Mouse (Mus musculus) CD8-positive naive resting alpha-beta T cell, adult 2 months (primary cell): ENCODE data around the gene Tmem117.

Experiments used
- DNase-seq, 2 experiments: peaks; one replicate each; pipeline ENCODE4 v3.0.0; 2022; ENCODE audit warnings: low read depth in 2 of 2, low spot score in 2 of 2

The Tmem117 gene

DNA sequence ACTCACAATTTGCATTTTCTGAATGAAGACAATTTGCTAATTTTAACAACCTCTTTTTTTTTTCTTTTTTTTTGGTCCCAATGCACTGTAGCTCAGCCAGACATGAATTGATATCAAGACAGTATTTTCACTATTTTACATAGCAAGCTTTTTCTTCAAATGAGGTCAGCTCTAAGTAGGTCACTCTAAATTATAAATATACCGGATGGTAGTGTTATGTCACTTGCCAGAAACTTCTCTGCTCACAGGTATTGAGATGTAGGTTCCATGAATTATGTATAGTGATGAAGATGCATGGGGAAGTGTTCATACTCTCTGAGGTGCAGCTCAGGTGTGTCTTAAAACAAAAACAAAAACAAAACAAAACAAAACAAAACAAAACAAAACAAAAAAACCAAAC, 264.2 kb downstream of the Tmem117 start:
- no peak for DNase-seq

DNA sequence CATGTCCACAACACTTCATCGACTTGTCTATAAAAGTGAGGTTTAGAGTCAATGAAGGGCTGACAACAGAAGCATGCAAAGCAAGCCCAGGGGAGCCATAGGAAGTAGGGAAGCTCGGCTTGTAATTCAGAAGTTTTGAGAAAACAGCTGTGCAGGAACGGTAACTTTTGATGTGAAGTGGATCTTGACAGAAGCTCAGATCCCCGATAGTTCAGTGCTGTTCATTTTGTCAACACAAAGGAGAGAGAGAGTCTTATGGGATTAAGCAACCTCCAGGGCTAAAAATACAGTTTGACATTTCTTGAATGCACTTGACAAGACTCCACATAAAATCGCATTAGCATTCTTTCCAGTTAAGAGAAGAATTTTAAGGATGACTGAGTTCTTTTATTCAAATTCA, 265.1 kb downstream of the Tmem117 start:
- no peak for DNase-seq

DNA sequence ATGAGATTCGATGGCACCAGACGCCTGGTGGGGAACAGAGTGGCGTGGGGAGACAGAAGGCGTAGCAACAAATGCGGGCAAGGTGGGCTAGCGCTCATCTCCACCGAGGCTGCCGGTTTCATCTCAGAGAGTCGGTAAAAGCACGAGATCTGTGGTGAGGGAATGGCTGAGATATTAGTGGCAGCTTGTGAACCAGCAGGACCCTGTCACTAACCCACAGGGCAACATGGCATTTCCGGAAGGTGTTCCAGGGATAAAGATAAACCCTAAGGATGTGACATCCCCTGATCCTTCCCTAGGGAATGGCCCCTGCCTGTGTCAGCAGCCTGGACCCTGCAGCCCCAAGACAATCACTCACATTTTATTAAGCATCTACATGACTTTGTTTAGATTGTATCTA, 266.6 kb downstream of the Tmem117 start:
- no peak for DNase-seq

DNA sequence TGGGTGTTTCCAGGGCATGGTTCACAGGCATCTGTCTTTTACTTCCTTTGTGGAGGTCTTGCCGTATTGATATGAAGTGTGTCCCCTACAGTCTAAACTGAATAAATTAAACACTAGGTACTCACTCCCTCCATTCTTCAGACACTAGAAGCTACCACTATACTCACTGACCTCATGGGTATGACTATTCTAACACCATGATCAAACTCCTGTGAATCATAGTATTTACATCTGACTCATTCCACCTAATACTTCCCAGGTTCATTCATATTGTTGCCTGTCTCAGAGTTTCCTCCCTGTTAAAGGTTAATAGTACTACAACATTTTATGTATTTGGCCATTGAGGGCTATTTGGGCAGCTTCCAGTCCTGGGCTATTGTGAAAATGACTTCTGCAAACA, 274.2 kb downstream of the Tmem117 start:
- no peak for DNase-seq

DNA sequence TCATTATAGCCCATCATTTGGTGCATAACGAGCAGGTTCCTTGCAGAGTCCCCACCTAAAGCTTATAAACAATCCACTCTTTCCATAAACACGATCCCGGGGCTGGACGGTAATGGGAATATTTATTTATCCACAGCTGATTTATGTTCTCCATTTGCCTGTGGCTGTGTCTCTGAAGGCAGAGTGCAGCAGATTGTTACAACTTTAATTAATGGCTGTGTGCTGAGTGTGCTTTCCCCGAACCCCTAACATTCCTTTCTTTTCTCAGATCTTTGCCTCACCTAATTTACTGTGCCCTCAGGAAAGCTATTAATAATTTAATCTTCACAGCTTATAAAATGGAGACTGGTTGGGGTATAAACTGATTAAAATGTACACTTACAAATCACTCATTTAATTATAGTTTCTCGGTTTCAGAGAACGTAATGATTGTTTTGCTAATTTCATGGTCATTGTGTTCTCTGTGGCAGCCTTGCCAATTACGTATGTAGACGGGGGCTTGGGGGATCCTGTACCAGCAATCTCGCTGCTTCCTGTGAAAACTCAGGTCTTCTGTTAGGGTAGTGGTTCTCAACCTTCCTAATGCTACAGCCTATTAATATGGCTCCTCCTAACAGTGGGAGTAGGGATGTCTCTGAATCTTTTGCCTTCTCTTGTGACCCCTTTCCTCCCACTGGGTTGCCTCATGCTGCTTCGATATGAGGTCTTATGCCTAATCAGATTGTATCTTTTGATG, 275.8 kb downstream of the Tmem117 start:
- DNase-seq: no peak

DNA sequence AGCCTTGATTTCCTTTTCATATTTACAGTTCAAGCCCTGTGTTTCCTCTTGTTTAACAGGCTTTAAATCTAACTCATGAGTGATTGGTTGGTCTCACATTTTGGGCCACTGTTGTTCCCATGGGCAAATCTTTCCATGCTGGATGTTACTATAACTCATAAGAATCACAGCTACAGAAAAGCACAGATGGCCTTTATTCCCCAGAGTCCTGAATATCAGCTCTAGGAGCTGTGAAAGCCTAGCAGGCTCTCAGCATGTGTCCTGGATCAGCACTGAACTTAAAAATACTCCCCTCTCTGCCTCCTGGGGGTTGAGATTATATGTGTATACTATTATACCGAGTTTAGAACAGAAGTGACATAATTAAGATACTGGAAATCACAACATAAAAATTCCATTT, 292.6 kb downstream of the Tmem117 start:
- no peak for DNase-seq

DNA sequence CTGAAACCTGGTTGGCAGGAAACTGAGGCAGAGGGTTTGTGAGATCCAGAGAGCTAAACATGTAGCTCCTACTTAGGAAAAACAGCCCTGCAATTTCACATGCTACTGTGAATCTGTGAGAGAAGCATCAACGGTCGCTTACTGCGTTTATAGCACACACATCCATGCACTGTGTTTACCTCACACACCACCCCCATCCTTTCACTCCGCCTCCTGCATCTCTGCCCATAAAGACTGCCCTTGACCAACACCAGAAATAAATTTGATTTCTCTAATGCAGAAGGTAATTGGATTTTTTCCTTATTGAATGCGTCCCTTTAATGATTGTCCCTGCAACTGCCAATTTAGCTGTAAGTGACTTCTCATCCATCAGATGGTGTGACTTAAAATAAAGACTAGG, 299.0 kb downstream of the Tmem117 start:
- DNase-seq: no peak

DNA sequence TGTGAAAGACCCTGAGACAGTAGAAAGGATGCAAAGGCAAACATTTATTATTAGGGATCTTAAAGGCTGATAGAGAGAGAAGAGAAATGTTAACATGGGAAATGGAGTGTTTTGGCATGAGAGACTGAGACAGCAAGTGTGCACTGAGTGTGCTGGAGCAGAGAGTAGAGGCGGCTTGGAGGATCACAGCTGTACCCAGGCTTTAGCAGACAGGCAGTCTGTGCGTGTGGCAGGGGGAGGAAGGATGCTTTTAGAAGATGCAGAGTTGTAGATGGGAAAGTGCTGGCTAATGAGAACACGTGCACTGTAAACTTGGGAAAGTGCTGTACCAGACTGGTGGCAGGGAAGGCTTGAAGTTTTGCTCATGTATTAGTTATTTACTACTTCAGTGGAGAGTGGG, 301.7 kb downstream of the Tmem117 start:
- DNase-seq: no peak

DNA sequence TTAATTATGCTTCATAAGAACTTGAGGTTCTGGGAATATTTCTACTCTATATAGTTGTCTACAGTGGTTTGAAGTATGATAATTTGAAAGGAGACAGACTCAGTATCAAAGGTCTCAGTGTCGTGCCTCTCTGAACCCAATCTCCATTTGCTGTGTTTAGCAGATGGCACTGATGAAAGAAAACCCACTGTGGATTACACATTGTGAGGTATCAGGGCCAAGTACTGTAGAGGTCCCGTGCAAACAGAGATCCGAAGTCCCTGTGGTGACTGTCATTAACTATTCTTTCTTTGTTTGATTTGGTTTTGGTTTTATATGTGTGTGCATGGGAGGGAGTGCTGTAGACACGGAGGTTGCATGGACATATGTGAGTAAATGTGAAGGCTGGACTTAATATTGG, 304.0 kb downstream of the Tmem117 start:
- DNase-seq: no peak

DNA sequence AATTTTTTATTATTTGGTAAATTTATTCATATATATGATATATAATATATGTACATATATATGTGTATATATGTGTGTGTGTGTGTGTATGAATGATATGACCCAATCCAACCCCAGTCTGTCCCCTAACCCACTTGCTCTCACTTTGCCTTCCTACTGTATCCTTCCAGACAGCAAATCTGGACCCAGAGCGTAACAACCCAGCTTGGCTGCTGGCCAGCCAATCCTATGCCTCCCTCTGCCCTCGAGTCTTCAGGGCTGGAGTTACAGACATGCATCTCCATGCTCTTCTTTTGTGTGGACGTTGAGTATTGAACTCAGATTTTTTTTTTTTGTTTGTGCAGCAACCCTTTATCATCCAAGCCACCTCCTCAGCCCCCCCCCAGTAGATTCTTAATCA, 304.4 kb downstream of the Tmem117 start:
- DNase-seq: no peak

DNA sequence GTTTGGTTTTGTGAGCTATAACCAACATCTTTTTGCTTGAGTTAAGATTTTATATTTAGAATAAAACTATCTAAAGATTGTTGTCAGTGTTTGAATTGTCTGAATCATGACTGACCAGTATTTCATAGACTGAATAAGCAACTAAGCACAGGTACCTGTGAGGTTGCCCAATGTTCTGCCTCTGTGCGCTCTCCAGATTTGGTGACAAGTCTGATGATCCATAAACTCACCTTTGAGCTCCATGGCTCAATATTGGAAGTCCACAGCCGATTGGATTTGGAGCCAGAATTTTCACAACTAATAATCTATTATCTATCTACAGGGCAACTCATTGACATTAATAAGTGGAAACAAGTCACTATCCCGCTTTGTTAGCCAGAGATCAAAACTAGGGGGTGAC, 312.9 kb downstream of the Tmem117 start:
- DNase-seq: no peak

DNA sequence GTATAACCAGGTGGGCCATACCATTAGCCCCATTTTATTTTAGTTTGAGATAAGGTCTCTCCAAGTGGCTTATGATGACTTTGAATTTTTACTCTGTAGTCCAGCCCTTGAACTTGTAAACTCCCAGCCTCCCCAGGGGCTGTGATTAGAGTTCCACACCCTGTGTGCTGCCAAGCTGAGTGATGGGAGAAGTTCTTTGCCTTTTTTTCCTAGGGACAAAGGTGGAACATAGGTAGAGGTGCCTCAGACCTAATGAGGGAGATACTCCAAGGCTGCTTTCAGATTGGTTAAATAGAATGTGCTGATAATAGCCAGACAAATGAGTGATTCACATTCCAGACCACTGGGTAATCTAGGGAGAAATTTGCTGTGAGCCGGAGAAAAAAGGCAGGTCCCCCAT, 313.4 kb downstream of the Tmem117 start:
- no peak for DNase-seq

DNA sequence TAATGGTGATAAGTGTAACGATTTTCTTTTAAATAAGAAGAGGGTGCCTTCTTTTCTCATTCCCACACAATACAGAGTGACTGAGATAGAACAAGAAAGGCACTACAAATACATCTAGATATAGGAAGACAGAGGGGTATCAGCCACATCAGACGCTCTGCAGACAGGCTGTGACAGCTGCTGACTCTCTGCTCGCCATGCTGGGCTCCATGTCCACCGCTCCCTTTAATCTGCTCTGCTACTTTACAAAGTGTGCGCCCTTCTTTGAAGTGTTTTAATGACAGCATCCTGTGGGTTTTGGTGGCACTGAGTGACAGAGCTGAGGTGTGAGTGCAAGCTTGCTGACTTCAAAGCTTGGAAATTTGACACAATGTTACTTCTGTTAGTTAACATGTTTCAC, 314.9 kb downstream of the Tmem117 start:
- no peak for DNase-seq

DNA sequence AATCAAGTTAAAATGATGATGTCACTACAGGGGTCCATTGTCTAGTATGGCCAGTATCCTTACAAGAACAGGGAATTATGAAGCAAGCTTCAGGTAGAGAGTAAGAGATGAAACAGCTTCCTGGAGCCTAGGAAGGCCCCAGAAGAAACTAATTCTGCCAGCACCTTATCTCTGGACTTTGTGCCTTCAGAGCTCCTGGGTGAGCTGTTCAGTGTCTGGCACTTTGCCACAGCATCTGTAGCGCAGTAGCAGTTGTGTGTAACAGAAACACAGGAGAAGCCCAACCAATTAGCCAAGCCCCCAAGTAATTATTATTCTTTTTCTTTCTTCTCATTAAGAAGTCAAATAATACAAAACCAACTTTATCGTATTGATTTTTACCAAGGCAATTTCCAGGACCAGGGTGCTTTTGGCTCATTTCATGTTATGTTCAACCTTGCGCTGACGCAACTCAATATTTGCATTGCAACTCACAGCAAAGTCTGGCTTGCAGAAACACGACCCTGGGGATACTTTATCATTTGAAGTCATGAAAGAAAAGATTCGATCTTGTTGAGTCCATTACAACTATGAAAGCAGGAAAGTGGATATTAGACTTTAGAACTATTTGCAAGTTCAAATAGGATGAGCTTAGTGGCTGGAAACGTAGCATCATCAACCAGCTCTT, 322.5 kb downstream of the Tmem117 start:
- DNase-seq: no peak

DNA sequence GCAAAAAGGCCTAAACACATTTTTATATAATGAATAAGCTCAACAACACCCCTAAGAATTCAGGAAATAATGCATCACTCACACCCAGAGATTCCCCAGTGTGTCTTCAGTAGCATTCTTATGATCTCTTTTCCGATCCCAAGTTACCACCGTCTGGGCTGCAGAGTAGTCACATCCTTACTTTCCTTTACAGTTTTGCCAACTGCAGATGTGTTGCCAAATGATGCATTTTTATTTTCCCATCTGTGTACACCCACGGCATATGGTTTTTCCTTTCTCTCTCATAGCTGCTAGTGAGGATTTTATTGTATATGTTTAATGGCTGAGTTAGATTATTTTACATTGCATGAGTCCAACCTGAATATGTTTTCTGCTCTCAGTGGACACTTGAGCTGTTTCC, 327.7 kb downstream of the Tmem117 start:
- DNase-seq: no peak

DNA sequence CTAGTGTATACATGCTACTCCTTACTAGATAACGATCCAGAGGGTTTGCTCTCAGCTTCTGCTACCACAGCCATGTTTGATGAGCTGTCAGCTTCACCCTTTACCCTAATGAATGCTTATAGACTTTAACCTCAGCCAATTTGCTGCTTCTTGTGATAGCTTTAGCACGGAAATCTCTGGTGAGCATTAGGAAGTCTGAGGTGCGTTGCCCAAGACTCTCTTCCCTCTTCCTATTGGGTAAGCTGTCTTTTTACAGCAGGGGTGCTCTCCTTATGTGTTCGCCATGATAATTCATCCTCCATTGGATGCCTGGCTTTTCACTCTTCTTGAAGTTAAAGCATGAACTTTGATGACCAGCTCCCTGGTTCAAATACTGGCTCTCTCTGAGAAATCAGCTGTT, 328.2 kb downstream of the Tmem117 start:
- no peak for DNase-seq

DNA sequence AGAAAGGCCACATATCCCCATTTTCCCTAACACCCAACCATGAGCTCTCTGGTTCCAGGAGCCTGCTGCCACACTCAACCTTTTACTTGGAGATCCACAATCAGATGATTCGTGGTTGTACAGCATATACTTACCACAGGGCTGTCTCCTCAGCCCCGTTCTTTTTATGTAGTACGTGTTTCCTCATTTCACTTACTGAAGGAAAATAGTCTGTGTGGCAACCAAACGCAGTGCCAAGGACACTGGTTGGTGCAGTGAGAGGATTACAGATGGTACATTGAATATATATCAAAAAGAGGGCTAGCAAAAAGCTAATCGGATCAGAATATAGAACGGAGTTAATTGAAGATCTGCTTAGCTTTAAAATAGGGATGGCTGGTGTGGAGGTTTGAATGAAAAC, 338.0 kb downstream of the Tmem117 start:
- no peak for DNase-seq

DNA sequence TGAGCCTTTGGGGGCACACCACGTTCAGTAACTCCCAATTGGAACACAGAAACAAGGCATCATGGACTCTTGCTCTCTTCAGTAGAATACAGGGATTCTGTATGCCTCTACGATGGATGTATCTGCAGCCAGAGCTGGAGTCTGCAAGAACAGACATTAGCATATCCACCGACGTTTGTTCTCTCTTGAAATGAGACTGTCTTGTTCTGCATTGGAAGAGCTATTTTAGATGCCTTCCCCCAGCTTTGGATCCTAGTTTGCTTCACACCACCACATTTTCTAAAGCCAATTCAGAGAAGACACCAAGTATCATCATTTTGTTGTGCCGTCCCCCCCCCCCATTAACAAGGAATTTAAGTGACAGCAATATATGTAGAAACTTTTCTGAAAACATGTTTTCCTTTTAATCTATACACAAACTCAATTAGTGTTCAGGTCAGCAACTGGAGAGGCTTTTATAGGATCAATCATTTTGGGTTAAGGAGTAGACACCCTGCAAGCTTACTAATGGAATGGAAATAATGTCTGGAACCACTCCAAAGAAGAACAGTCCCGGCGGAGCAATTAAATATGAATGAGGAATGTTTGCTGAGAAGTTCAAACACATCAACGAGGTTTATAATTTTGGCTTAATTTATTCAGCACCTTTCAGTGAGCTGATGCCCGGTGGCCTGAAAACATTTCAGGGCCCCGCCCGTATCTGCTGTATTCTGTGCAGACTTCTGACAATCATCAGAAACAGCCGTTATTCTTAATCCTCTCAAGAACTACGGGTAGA, 339.6 kb downstream of the Tmem117 start:
- no peak for DNase-seq

DNA sequence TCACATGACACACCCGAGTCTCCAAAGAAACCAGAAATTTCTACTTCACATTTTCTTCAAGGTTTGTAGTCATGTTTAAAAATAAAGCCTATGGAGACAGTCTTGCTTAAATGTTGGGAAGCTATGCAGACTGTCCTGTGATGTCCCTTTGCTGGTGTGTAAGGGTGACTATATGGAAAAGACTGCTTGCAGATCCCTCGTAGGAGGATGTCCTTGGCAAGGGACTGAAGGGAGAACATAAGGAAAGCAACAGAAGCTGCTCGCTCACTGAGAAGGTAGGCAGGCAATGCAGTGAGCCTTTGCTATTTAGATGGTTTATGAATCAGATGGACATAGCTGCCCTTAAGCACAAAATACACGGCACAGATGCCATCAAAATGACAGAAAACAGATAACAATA, 352.8 kb downstream of the Tmem117 start:
- no peak for DNase-seq

DNA sequence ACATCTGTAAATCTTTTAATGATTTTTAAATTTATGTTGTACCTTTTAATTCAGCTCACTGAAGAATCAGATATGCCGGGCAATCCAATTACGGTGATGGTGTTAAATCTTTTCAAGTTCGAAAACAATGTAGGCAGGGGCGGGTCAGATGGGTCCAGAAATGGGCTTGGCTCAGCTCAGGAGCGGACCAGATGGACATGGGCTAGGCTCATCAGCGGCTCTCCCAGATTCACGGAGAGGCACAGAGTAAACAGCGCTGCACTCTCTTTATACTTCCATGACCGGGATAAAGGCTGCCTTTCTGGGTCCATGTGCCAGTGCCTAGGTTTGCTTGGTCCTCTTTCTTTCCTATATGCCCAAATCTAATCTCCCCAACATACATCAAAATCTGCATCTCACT, 366.3 kb downstream of the Tmem117 start:
- no peak for DNase-seq

DNA sequence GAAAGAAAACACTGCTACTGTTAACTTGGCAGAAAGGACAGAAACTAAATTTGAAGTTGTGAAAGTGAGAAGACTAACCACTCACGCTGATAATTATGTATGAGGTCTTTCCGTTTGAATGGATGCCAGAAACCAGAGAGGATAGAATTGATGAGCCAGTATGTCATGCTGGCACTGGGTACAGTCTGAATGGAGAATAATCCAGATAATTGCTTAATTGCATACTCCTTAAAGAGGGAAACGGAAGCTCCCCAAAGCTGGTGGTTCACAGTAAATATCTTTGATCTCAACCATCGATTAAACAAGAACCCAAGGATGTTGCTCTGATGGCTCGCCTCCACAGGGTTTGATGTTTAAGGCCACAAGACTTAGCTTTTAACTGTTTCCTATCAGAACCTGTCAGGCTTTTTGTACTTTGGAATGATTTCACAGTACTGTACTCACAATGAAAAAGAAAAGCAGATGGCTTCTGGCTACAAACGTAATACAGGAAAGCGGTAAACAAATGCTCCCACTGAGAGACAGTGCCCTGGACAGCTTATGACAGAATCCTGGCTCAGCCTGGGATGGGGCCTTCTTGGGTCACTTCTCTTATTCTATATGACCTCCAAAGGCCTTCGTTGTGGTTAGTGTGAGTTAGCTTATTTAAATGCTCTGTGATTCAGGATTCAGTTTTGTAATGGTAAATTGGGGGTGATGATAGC, 376.2 kb downstream of the Tmem117 start:
- no peak for DNase-seq

DNA sequence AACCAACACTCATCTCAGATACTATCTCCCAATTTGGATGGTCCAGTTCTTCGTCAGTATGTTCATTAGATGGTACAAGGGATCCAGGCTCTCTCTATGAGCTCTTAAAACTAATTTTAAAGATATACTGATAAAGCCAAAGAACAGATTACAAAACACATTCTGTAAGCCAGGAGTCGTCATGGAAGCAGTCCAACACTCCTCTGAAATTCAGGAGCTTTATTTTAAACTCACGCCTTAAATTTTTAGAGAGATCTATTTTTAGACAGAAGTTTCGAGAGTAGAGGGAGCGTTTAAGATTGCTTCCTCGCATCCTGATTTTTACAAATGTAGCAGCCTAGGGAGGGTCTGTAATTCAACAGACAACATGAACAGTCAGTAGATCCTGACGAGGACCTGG, 393.2 kb downstream of the Tmem117 start:
- DNase-seq: no peak
